Mouse (Mus musculus) erythroid progenitor cell, adult 5-6 weeks (primary cell): Measurements from ENCODE around the gene Olfml1. TPM values are rescaled to one million over a fixed set of nuclear protein-coding genes. Genes with fewer than 3 reads are reported as not detected.
A peak's percentile ranks its signal among the peaks of the same experiment; 100 is the strongest.

Experiments
- ATAC-seq: replicated peaks from 2 replicates; pipeline ENCODE4 v1.8.0; 2016; ENCODE audit warnings: moderate number of reproducible peaks, mild to moderate bottlenecking, moderate TSS enrichment, inconsistent platforms; ENCODE audit not compliant: poor library complexity, low FRiP score, severe bottlenecking
- total RNA-seq, 2 experiments: library from RNA; stranded (forward) in 1 of 2; stranded (reverse) in 1 of 2; fragments of 150-400 nt in 1 of 2; fragments of 186-747, 209-891 nt in 1 of 2; gene quantifications; 2 replicates each; pipeline versions ENCODE4 v1.2.3 to v1.2.4; 2015 to 2017; ENCODE audit warnings: low replicate concordance in 2 of 2

The Olfml1 gene
- total RNA-seq, 2 experiments from 2014 or later: not detected

GRCm38 (mm10) chr7:107593904-107594303, 26.7 kb downstream of the Olfml1 start:
- ATAC-seq: no peak

DNA sequence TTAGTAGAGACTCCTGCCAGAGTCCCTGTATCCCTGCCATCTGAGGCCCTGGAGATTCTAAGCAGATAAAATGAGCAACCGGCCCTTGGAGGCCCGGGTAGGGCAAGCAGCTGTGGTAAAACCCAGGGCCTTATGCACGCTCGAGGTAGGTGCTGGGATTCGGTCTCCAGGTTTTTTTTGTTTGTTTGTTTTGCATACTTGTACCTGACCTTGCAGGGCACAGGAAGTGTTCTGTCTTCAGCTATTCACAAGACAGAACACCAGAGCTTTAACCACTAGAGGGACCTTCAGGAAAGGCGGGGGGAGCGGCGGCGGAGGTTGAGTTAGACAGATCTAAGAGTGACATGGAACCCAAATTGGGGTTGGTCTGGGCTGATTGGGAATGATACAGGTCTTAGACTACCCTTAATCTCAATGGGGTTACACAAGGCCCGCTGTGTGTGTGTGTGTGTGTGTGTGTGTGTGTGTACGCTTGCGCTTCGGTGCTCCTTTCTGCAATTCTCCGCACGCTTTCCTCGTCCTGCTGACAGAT, 27.1 kb downstream of the Olfml1 start:
- no peak for ATAC-seq

DNA sequence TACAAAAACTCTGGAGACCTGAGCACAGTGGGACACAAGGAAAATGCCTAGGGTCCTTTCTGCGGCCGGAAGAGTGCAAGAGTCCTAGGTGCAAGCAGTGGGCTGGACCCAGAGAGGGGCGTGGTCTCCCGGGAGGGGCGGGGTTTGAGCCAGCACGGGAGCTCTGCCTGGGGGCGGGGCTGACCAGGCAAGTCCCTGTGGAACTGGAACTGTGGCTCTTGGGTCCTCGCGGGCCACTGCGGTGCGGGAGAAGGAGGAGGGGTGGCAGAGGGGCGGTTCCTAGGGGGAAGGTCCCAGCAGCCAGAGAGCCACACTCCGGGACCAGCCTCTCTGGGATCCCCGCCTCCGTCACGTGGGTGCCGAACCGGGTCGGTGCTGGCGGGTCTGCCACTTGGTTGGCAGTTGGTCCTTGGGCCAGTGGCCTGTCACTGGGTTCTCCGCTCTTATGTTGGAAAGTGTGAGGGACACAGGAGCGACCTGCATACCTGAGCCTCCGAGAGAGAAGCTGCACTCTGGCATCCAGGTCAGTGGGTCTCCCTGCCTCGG, 27.7 kb downstream of the Olfml1 start, which contains the start of gene Ppfibp2:
Gene Ppfibp2 (plus strand): TSS at position 351 of the 546 bp plus-strand sequence.
- peak; percentile 88 for ATAC-seq

DNA sequence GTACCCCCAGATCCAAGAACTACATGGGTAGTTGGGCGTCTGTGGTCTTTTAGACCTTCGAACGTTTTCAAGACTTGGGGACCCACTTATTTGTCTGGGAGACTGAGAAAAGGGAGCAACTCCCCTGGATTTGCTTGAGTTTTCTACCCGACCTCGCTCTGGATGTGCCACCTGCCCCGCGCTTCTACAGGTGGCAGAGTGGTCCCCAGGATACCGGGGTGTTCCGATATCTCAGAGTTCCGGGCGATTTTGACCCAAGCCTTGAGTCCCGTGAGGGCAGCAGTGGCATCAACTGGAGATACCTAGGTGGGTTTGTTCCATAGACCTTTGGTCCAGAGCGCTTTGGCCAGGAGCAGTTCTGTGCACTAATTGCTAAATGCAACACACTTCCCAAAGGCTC, 28.2 kb downstream of the Olfml1 start:
- no peak for ATAC-seq

DNA sequence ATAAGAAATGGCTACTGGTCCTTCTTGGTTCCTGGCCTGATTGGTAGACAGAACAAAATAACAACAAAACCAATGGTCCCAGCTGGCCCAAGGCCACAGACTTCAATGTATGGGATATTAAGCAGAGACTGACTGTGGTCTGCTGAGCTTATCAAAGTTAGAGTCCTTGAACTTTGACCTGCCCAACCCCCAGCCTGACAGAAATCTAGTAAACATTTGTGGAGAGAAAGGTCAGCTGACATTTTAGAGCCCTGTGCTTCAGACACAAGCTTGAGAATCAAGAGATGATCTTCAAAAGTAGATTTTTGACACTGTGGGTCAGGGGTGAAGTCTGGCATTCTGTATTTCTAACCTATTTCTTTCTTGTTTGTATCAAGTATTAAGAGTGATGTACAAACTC, 29.5 kb downstream of the Olfml1 start:
- no peak for ATAC-seq

- no peak for ATAC-seq
Observed at GRCm38 (mm10) chr7:107597956-107598355, 30.7 kb downstream of the Olfml1 start.

DNA sequence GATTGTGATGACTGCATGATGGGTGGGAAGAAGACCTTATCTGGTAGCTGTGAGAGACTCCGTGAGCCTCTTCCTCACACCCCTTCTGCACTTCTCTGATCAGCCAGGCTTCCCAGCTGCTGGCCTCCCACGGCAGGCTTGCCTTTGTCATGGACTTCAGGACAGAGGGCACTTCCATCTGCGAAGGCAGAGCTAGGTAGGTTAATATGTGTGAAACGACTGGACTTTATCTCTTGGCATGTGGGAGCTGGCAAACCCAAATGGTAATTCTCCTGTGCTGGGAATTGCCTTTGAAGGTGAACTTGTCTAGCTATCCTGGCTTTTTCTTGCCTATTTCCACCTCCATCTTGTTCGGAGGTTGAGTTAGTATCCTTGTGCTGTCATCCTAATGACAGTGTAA, 33.4 kb downstream of the Olfml1 start:
- ATAC-seq: no peak

GRCm38 (mm10) chr7:107602505-107602904, 35.3 kb downstream of the Olfml1 start:
- no peak for ATAC-seq

GRCm38 (mm10) chr7:107602913-107603312, 35.7 kb downstream of the Olfml1 start:
- ATAC-seq: no peak

DNA sequence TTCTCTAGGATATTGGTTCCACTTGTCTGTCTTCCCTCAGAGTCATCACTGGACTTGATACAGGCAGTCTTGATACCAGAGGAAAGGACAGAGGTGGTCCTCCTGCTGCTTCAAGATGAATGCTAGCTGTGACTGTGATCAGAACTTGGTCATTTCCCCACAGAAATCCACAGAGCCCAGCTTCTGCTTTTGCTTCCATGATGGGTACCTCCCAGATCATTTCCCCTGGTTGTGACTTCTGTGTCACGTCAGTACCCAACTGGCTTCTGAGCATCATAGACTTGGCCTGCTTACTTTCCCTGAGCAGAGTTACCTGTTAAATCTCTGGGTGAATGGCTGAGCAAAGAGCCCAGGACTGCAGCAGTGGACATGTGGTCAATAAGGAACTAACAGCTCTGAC, 40.5 kb downstream of the Olfml1 start:
- ATAC-seq: no peak

DNA sequence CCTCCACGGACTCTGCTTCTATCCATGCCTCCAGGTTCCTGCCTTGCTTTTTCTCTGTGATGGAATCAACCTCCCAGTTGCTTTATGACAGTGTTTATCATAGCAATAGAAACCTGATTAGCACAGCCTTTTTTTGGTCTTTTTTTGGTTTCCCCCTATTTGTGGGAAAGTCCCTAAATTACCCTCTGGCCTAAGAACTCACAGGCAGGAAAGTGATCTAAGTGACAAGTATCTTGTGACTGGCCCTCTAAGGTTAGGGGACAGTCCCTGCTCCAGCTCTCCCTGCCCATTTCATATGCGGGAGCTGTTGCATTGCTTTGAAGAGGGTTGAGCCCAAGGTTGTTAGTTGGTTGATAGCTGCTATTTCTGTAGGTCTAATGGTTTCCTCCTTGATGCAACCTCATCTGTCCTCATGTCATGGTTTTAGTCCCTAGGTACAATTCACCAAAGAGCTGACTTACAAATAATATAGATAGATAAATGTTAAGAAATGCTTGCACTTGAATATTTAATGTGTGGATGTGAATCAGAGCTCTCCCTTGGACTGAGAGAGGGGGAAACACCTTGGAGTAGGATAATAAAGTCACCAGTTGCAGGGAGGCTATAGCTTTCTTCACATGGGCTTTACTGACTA, 42.5 kb downstream of the Olfml1 start:
- ATAC-seq: no peak

DNA sequence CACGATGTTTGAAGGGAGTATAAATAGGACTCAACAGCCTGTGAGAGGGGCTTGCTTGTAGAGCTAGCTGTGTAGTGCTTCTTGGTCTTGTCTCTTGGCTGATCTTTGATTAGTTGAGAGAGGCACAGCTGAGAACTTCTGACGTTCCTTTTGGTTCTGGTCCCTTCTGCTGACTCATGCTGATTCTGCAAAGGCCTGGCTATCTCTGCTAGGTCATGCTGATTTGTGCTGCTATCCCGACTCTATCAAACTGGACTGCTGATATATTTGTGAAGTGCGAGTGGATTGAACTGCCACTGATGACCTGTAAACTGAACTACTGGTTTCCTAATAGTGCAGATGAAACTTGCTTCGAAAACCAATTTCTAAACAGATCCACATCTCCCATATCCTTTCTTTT, 43.6 kb downstream of the Olfml1 start:
- no peak for ATAC-seq

GRCm38 (mm10) chr7:107618028-107618992, 51.1 kb downstream of the Olfml1 start:
- ATAC-seq: no peak

DNA sequence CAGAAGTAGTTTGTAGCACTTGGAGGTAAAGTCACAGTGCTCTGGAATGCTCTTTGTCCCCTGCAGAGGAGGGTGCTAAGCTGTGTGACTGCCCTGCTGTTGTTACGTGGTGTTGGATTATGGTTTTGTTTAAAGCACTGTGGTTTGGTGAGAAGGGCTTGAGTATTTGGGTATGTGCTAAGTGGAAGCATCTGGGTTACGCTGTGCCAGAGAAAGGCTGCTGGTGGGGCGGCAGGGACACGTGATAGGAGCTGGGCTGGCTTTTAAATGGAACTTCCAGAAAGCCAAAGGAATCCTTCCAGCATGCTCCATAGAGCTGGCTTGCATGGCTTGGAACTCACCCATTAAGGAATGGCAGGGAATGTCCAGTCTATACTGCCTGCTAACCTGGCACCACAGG, 52.0 kb downstream of the Olfml1 start:
- ATAC-seq: 0 out of 2 replicates have a peak, but pooled peaks have one; percentile 34

- no peak for ATAC-seq
Observed at GRCm38 (mm10) chr7:107620137-107620536, 52.9 kb downstream of the Olfml1 start.

- no peak for ATAC-seq
Observed at GRCm38 (mm10) chr7:107624432-107624831, 57.2 kb downstream of the Olfml1 start.

- ATAC-seq: no peak
Observed at GRCm38 (mm10) chr7:107625061-107625460, 57.8 kb downstream of the Olfml1 start, which contains the start of gene 5330417H12Rik. Gene 5330417H12Rik, minus strand, starts transcription at chr7:107625161.

DNA sequence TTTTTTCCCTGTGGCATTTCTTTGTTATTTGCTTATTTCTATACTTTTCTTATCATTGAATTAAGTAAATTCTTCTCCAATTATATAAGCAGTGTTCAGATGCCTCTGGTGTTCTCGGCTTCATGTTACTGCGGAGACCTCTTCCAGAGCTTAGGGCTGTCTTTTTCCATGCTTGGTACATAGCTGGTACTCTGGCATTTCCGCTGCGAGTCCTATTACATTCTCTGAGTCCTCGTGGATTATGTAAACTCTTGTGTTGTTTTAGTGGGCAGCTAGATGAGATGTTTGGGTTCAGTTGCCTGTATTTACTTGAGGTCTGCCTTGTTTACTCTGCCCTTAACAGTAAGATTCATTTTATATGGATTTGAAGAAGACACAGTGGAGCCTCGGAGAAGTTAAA, 58.5 kb downstream of the Olfml1 start:
- ATAC-seq: no peak

- ATAC-seq: no peak
Observed at GRCm38 (mm10) chr7:107628383-107628782, 61.1 kb downstream of the Olfml1 start.

DNA sequence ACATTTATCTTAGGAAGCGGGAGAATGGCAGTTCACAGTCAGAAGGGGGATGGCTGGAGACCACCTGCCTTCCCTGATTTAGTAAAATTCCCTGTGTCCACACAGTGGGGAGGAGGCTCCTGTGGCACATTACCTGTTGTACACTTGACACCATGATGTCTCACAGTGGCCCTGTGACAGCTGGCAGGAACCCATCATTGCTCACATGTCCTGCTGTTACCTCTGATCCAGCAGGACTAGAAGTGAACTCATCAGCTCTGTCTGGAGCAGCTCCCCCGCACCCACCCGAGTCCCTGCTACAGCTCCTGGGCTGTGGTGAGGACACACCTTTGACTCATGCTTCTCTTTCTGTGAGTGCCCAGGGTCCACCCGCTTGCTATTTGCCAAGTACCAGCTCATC, 66.0 kb downstream of the Olfml1 start:
- no peak for ATAC-seq
